Mouse (Mus musculus) T-helper 1 cell (primary cell): ENCODE data around the gene Cdhr2.

ENCODE experiments used
- in situ Hi-C: fragments of 300-600 bp; cut with MboI, MseI; formaldehyde crosslinking; loops from one replicate; pipeline ENCODE4 v1.15.1; 2025; ENCODE audit warnings: high pct_unique_total_duplicates

The Cdhr2 gene

DNA sequence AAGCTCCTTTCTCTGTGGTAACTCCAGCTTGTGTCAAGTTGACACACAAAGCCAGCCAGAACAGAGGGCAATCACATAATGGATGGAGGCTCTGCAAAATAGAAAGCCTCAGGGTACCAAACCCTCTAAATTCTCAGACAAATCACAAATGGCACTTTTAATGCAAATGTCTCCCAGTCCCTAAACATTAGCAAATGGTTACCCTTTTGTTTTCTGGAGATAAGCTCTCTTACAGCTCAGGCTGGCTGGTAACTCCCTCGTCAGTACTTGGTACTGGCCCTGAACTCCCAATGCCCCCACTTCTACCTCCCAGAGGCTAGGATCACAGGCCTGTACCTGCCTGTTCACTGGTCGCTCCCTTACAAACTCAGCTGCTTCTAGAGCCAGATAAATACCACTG is 82.0 kb downstream of the Cdhr2 start:
- in situ Hi-C loops = no loop called here

DNA sequence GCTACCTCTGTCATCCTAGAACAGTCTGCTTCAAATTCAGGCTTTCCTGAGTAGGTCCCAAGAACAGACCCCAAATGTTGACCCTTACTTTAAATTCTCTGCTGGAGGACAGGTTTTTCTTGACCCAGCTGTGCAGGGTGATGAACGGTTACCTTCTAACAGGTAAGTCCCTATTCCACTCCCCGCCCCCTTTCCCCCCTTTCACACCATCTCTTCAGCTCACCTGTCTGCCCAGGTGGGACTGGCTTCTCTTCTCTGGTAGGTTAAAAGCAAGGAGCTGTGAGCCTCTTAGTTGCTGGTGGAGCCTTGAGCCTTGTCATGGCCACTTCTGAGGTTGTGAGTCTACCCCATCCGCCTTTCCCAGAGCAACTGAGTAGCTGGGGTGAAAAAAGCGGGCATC is 82.4 kb downstream of the Cdhr2 start, which contains the start of gene Eif4e1b:
TSS of gene Eif4e1b (plus strand) at position 301 of the 400 bp plus-strand sequence.
- in situ Hi-C loops = no loop called here
